Mouse (Mus musculus) spleen, adult 2 months (tissue): ENCODE results near the gene Phgr1. TPM values are rescaled to one million over a fixed set of nuclear protein-coding genes. Genes with fewer than 3 reads are reported as not detected.

Experiments
- DNase-seq, 2 experiments: peaks; one replicate each; pipeline versions ENCODE4 v3.0.0 to v3.0.0-alpha.2; 2012 to 2021; ENCODE audit warnings: low spot score in 2 of 2, low read depth in 1 of 2
- H3K27ac ChIP-seq: fragments of 200-500 bp; 2 replicates; pipeline ENCODE4 v1.5.1; 2012; ENCODE audit warnings: low read length, inconsistent platforms; ENCODE audit not compliant: insufficient read depth
- H3K27me3 ChIP-seq: fragments of 200-500 bp; 2 replicates; pipeline ENCODE4 v1.6.1; 2012; ENCODE audit warnings: mild to moderate bottlenecking, moderate library complexity, low read length, inconsistent platforms; ENCODE audit not compliant: control insufficient read depth, insufficient read depth
- H3K36me3 ChIP-seq: fragments of 200-500 bp; 2 replicates; pipeline ENCODE4 v1.6.1; 2012; ENCODE audit warnings: mild to moderate bottlenecking, low read length, inconsistent platforms; ENCODE audit not compliant: control insufficient read depth, insufficient read depth
- H3K4me1 ChIP-seq: fragments of 200-500 bp; 2 replicates; pipeline ENCODE4 v1.6.1; 2011; ENCODE audit warnings: inconsistent platforms; ENCODE audit not compliant: control insufficient read depth, insufficient read depth, insufficient read length
- H3K4me3 ChIP-seq: fragments of 200-500 bp; 2 replicates; pipeline ENCODE4 v1.5.1; 2011; ENCODE audit warnings: mild to moderate bottlenecking, inconsistent platforms; ENCODE audit not compliant: insufficient read depth, insufficient read length; ENCODE audit errors: extremely low read depth
- CTCF ChIP-seq: fragments of 200-500 bp; IDR thresholded peaks from 2 replicates; pipeline ENCODE4 v1.5.1; 2011; ENCODE audit warnings: mild to moderate bottlenecking, inconsistent platforms; ENCODE audit not compliant: insufficient read depth, insufficient read length, insufficient replicate concordance; ENCODE audit errors: extremely low read depth
- POLR2A ChIP-seq: fragments of 200-500 bp; IDR thresholded peaks from 2 replicates; pipeline ENCODE4 v1.6.1; 2011; ENCODE audit warnings: low read depth, low read length, inconsistent platforms
- WGBS: fragments of 180-500 bp; shearing (Covaris S2); methylation state at CpG from one replicate; pipeline ENCODE4 v1.1.7; 2018; 5-methylcytosine and 5-hydroxymethylcytosine counted together
- polyA plus RNA-seq: library from polyadenylated mRNA; depleted of rRNA; stranded (reverse); fragments of >200 nt; gene quantifications from 2 replicates; pipeline ENCODE4 v1.2.3, GENCODE M21; 2012

Gene Phgr1
- polyA plus RNA-seq, 1 experiment, result 0.36 TPM

DNA sequence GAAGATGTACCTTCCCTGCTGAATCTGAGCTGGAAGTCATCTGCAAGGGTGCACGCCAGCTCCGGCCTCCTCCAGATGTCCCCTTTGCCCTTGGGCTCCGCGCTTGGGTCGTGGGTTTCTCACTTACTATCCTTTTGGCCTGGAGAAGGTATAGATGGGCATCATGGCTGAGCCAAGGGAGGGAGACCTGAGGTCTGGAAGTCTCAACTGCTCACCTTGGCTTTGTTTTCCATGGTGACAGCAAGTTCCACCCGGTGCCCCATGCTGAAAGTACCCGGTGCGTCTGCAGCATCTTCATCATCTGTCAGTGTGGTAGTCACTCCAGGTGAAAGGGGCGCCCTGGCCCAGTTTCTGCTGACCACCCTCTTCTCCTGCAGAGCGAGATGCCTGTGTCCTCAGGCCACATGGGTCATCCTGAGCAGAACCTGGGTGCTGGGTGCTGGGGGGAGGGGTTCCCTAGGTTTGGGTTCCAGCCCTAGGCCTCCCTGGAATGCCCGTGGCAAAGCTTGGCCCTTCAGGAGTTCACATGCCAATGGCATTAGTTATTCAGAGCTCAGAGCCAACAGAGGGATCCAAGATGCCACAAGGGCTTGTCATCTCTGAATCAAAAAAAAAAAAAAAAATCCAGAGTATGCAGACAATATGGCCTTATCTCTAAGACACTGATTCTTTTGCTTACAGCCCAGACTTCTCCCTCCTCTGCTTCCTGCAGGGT is 12.1 kb upstream of the Phgr1 start:
- Histone ChIP-seq H3K4me3 (no peak overlapping the region), H3K36me3 (no peaks in the 10 kb centered on the region), H3K4me1 (no peaks in the 10 kb centered on the region), H3K27me3 (no peaks in the 10 kb centered on the region), H3K27ac (no peak overlapping the region)
- 91% methylated on average over 11 of the region's 11 CpGs for WGBS
- DNase-seq, result no peak
- no peak for TF ChIP-seq CTCF
- TF ChIP-seq POLR2A, result no peak

- Histone ChIP-seq H3K4me1 (no peaks in the 10 kb centered on the region), H3K4me3 (no peak overlapping the region), H3K27me3 (no peaks in the 10 kb centered on the region), H3K27ac (peak overlapping the region; percentile 20; the same call in 1 of the 2 replicates), H3K36me3 (no peaks in the 10 kb centered on the region)
- WGBS, result 93% methylated on average over 12 of the region's 12 CpGs
- no peak for TF ChIP-seq CTCF
- no peak for TF ChIP-seq POLR2A
- no peak for DNase-seq
Observed at GRCm38 (mm10) chr2:118761358-118761757, 11.2 kb upstream of the Phgr1 start.

DNA sequence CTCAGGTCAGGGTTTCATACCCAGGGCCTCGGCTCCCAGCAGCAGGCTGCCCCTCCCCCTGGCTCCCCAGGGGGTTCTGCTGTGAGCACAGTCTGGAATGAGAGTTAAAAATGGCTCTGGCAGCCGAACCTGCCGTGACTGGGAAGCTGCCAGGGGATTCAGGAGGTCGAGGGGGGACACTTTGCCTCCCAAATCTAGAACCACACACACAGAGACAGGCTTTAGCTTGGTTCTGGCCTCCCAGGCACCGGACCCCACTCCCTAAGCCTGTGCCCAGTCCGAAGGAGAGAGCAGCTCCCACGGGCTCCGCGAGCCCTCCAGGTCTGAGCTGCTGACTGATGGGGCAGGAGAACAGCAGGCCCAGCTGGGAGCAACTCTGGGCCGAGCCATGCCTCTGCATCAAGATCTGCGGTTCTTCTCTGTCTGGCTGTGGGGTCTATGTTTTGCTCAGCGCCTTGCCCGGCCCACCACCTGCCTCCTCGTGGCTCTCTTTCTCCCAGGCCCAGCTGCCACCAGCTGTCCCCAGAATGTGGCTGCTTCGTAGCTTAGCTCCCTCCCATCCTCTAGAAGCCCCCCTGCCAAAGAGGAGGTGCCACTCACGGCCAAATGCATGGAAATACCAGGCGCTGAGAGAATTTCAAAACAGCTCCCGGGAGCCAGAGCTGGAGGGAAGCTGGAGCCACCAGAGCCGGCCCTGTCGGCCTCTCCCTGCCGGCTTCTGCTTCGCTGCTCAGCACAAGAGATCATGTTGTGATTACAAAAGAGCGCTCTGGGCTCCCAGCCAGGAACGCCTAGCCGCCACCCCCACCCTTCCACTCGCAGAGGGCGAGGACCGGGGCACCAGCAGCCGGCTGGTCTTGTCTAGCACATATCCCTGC is 10.4 kb upstream of the Phgr1 start, which contains the start of gene Ccdc9b:
Gene Ccdc9b, minus strand, starts transcription at position 756 of the 878 bp plus-strand sequence.
- H3K4me3 ChIP-seq, result peak within 1 kb of the TSS; percentile 19; the same call in 1 of the 2 replicates
- no peaks in the 10 kb centered on the region for H3K36me3 ChIP-seq
- H3K27me3 ChIP-seq, result no peaks in the 10 kb centered on the region
- WGBS, result 25% methylated on average over 29 of the region's 29 CpGs
- no peaks in the 10 kb centered on the region for H3K4me1 ChIP-seq
- peak in 1 of 2 experiments; percentile 49 for DNase-seq
- TF ChIP-seq POLR2A (no peak), CTCF (no peak)
- H3K27ac ChIP-seq, result peak within 1 kb of the TSS; percentile 76

DNA sequence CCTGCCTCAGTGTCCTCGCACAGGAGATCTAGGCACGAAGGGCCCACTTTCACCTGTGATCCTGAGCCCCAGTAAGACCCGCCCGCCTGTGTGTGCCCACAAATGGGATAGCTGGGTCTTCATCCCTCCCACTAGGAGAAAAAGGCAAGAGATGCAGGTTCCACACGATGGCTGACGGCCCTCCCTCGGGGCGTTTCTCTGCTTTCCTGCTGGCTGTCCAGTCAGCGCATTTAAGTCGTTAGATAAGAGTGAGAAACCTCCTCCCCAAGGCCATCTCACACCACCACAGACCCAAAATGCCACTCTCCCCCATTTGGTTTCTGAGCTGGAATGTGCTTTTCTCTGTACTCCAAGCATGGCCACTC is 9.8 kb upstream of the Phgr1 start:
- TF ChIP-seq CTCF (no peak), POLR2A (no peak)
- peak overlapping the region; percentile 54 for H3K27ac ChIP-seq
- H3K27me3 ChIP-seq, result no peaks in the 10 kb centered on the region
- no peak for DNase-seq
- H3K4me3 ChIP-seq, result 0 out of 2 replicates have a peak overlapping the region, but pooled peaks have one; percentile 19
- WGBS, result 37% methylated on average over 10 of the region's 10 CpGs
- H3K36me3 ChIP-seq, result no peaks in the 10 kb centered on the region
- H3K4me1 ChIP-seq, result no peaks in the 10 kb centered on the region

- Histone ChIP-seq H3K27ac (peak overlapping the region; percentile 42), H3K36me3 (no peaks in the 10 kb centered on the region), H3K4me3 (no peak overlapping the region), H3K27me3 (no peaks in the 10 kb centered on the region), H3K4me1 (no peaks in the 10 kb centered on the region)
- TF ChIP-seq CTCF (no peak), POLR2A (no peak)
- DNase-seq, result no peak
- 75% methylated on average over 7 of the region's 7 CpGs for WGBS
Observed at GRCm38 (mm10) chr2:118763469-118763868, 9.1 kb upstream of the Phgr1 start.

- WGBS, result 41% methylated on average over 11 of the region's 11 CpGs
- Histone ChIP-seq H3K27me3 (no peaks in the 10 kb centered on the region), H3K4me1 (no peaks in the 10 kb centered on the region), H3K27ac (no peak overlapping the region), H3K4me3 (no peak overlapping the region), H3K36me3 (no peaks in the 10 kb centered on the region)
- peak in 1 of 2 experiments; percentile 27 for DNase-seq
- no peak for TF ChIP-seq POLR2A
- TF ChIP-seq CTCF, result peak; percentile 44; the same call in 1 of the 2 replicates
Observed at GRCm38 (mm10) chr2:118764094-118764831, 8.3 kb upstream of the Phgr1 start.
